Mouse (Mus musculus) liver, postnatal 0 days (tissue): ENCODE results near the gene Olfr1260. TPM values are rescaled to one million over a fixed set of nuclear protein-coding genes. Genes with fewer than 3 reads are reported as not detected.

ENCODE experiments used
- ATAC-seq: fragments of 200-750 bp; cut with Nextera tagmentation; 2 replicates; pipeline ENCODE4 v1.8.0; 2017; ENCODE audit warnings: mild to moderate bottlenecking, moderate library complexity
- DNase-seq: peaks from one replicate; pipeline ENCODE4 v3.0.0-alpha.2; 2016
- H3K27ac ChIP-seq: fragments of 300-500 bp; sonication (generic); 2 replicates; pipeline ENCODE4 v1.5.1; 2014; ENCODE audit warnings: antibody characterized with exemption, moderate library complexity, mild to moderate bottlenecking, low read depth
- H3K27me3 ChIP-seq: fragments of 300-500 bp; sonication (generic); 2 replicates; pipeline ENCODE4 v1.6.1; 2014; ENCODE audit warnings: low read length, control low read depth, mixed read lengths; ENCODE audit not compliant: insufficient read depth
- H3K36me3 ChIP-seq: fragments of 300-500 bp; sonication (generic); replicated peaks from 2 replicates; pipeline ENCODE4 v1.6.1; 2014; ENCODE audit warnings: mild to moderate bottlenecking, control low read depth, low read length, moderate library complexity, mixed read lengths; ENCODE audit not compliant: insufficient read depth
- H3K4me1 ChIP-seq: fragments of 300-500 bp; sonication (generic); 2 replicates; pipeline ENCODE4 v1.6.1; 2014; ENCODE audit warnings: antibody characterized with exemption, mild to moderate bottlenecking, control low read depth; ENCODE audit not compliant: insufficient read depth
- H3K4me2 ChIP-seq: fragments of 300-500 bp; sonication (generic); 2 replicates; pipeline ENCODE4 v1.6.1; 2014; ENCODE audit warnings: low read depth, mild to moderate bottlenecking, low read length, moderate library complexity, mixed read lengths
- H3K4me3 ChIP-seq: fragments of 300-500 bp; sonication (generic); 2 replicates; pipeline ENCODE4 v1.5.1; 2014; ENCODE audit warnings: low read depth, low read length
- H3K9ac ChIP-seq: fragments of 300-500 bp; sonication (generic); replicated peaks from 2 replicates; pipeline ENCODE4 v1.6.1; 2014; ENCODE audit warnings: mild to moderate bottlenecking, moderate library complexity
- H3K9me3 ChIP-seq: fragments of 300-500 bp; sonication (generic); 2 replicates; pipeline ENCODE4 v1.6.1; 2016; ENCODE audit warnings: mild to moderate bottlenecking, control low read depth, low read length, mixed read lengths
- CTCF ChIP-seq: sonication (generic); IDR thresholded peaks from 2 replicates; pipeline ENCODE4 v1.5.1; 2016; ENCODE audit warnings: antibody characterized with exemption, low read depth
- EP300 ChIP-seq: IDR thresholded peaks from 2 replicates; pipeline ENCODE4 v1.6.1; 2016; ENCODE audit warnings: antibody characterized with exemption, low read depth, mild to moderate bottlenecking
- WGBS: fragments of 180-500 bp; shearing (Covaris S2); extraction: QIAGEN DNeasy Blood & Tissue Kit; methylation state at CpG from one replicate; pipeline ENCODE4 v1.1.7; 2014; ENCODE audit not compliant: insufficient replicate concordance; 5-methylcytosine and 5-hydroxymethylcytosine counted together
- polyA plus RNA-seq: library from polyadenylated mRNA; unstranded; fragments of >200 nt; fragmentation: Nextera tagmentation; extraction: Ambion mirVana; gene quantifications from 2 replicates; pipeline ENCODE4 v1.2.1, GENCODE M21; 2015

Olfr1260 gene
- polyA plus RNA-seq = not detected in 2 replicates

DNA sequence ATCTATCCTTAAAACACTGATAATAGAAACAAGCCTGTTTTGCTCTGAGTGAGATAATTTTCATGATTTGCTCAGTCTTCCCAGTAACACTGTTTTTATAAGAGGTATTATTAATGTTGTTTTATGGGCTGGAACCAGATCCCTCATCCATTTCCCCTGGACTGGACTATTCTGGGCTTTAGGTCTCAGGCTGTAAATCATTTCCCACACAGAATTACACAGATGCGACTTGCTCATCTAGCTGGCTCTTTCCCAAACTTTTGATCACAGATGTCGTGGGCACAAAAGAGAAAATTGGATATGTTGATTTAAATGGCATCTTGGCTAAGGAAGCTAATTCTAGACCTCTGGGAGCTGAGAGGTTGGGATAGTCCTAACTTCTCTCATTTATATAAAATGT, at the start of gene Olfr1260:
TSS of gene Olfr1260 (plus strand) at position 157 of the 400 bp plus-strand sequence.
- H3K4me1 ChIP-seq = no peaks in the 10 kb centered on the region
- no peak within 1 kb of the TSS for H3K9ac ChIP-seq
- no peak for TF ChIP-seq EP300
- H3K36me3 ChIP-seq = no peaks in the 10 kb centered on the region
- no peak within 1 kb of the TSS for H3K4me3 ChIP-seq
- no peaks in the 10 kb centered on the region for H3K9me3 ChIP-seq
- H3K27ac ChIP-seq = no peak within 1 kb of the TSS
- H3K27me3 ChIP-seq = no peaks in the 10 kb centered on the region
- no peak within 1 kb of the TSS for H3K4me2 ChIP-seq
- WGBS = 56% methylated on average over 2 of the region's 2 CpGs
- DNase-seq = no peak
- no peak for ATAC-seq

DNA sequence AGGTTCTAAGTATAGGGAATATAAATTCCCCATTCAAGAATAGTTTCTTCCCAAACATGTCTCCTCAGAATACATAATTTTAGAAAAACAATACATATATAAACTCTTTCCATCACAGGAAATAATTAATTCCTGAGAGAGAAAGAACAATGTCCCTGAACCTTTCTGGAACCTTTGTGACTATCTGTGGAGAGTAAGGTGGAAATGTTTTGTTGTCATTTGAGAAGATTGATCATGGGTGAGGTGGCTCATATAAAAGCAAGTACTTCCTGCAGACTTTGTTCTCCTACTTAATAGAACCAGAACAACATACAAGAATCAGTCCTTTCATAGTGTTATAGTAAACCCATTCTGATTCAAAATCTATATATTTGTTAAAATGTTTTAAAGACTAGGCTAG, 47.1 kb upstream of the Olfr1260 start, which contains the start of gene Olfr1258:
TSS of gene Olfr1258 (plus strand) at position 301 of the 400 bp plus-strand sequence.
- H3K36me3 ChIP-seq = no peaks in the 10 kb centered on the region
- H3K4me2 ChIP-seq = no peak within 1 kb of the TSS
- no peaks in the 10 kb centered on the region for H3K4me1 ChIP-seq
- no peaks in the 10 kb centered on the region for H3K9me3 ChIP-seq
- H3K9ac ChIP-seq = no peak within 1 kb of the TSS
- DNase-seq = no peak
- no peak within 1 kb of the TSS for H3K4me3 ChIP-seq
- ATAC-seq = no peak
- TF ChIP-seq CTCF (no peak), EP300 (no peak)
- no peaks in the 10 kb centered on the region for H3K27me3 ChIP-seq
- no peak within 1 kb of the TSS for H3K27ac ChIP-seq

DNA sequence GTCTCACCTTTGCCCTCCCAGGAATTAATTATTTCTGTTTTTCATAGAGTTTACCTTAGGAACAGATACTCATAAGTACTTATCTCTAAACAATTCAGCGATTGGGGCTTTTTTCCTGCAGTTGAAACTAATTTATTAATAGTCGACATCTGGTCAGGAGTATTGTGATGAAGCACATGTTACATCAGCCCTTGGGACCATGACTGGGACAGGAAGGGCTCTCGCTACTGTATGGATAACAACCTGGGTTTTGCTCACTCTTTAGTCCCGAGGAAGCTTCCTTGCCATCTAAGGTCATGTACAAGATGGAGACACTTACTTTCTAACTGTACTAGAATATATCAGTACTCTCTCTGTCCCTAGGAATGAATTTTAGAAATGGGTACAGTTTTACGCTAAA, 25.6 kb upstream of the Olfr1260 start, which contains the start of gene Olfr1259:
TSS of gene Olfr1259 (minus strand) at position 101 of the 400 bp plus-strand sequence.
- Histone ChIP-seq H3K9ac (no peak within 1 kb of the TSS), H3K27ac (no peak within 1 kb of the TSS), H3K4me1 (no peaks in the 10 kb centered on the region), H3K9me3 (no peaks in the 10 kb centered on the region), H3K36me3 (no peaks in the 10 kb centered on the region), H3K4me3 (no peak within 1 kb of the TSS), H3K27me3 (no peaks in the 10 kb centered on the region), H3K4me2 (no peak within 1 kb of the TSS)
- 74% methylated on average over 5 of the region's 5 CpGs for WGBS
- DNase-seq = no peak
- no peak for TF ChIP-seq EP300
- no peak for TF ChIP-seq CTCF
- ATAC-seq = no peak

DNA sequence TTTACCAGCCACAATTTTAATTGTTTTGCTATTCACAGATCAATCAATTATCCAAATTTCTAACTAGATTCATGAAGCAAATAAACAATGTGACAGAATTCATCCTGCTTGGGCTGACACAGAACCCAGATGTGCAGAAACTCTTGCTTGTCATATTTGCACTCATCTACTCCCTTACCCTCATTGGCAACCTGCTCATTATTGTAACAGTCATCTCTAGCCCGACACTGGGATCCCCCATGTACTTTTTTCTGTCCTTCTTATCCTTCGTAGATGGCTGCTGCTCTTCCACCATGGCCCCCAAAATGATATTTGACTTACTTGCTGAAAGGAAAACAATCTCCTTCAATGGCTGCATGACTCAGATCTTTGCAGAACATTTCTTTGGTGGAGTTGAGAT, 3.6 kb downstream of the Olfr1260 start:
- ATAC-seq (no peak), DNase-seq (no peak)
- TF ChIP-seq EP300 = no peak
- TF ChIP-seq CTCF = no peak
- Histone ChIP-seq H3K9me3 (no peaks in the 10 kb centered on the region), H3K4me2 (no peak overlapping the region), H3K27me3 (no peaks in the 10 kb centered on the region), H3K4me3 (no peak overlapping the region), H3K36me3 (no peaks in the 10 kb centered on the region), H3K4me1 (no peaks in the 10 kb centered on the region), H3K9ac (no peak overlapping the region), H3K27ac (no peak overlapping the region)
- 76% methylated on average over 2 of the region's 2 CpGs for WGBS

- Histone ChIP-seq H3K9me3 (no peaks in the 10 kb centered on the region), H3K4me1 (no peaks in the 10 kb centered on the region), H3K36me3 (no peaks in the 10 kb centered on the region), H3K27me3 (no peaks in the 10 kb centered on the region), H3K4me2 (no peak within 1 kb of the TSS), H3K9ac (no peak within 1 kb of the TSS), H3K4me3 (no peak within 1 kb of the TSS), H3K27ac (no peak within 1 kb of the TSS)
- DNase-seq (no peak), ATAC-seq (no peak)
- TF ChIP-seq EP300 (no peak), CTCF (no peak)
These were observed 16.8 kb downstream of the Olfr1260 start, which contains the start of gene Olfr1261 for GRCm38 (mm10) chr2:89990921-89991320. Gene Olfr1261 (plus strand): TSS chr2:89991221.

DNA sequence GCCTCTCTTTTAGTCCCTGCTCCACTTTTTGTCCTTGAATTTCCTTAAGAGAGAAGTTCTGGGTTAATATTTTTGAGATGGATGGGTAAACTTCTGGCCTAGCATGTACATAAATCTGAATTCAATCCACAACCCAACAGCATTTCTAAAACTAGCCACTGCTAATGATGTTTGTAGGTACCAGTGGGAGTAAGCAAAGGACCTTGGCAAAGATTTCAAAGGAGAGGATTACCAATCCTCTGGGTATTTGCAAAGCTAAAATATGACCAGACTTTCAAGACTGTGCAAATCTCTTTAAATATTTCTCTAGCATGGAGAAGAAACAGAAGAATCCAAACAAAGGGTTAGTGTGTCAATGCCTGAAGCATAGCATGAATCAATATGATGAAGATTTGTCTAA, 25.7 kb downstream of the Olfr1260 start, which contains the start of gene Olfr1262:
TSS of gene Olfr1262 (plus strand) at position 301 of the 400 bp plus-strand sequence.
- no peak within 1 kb of the TSS for H3K27ac ChIP-seq
- no peaks in the 10 kb centered on the region for H3K9me3 ChIP-seq
- H3K4me2 ChIP-seq = no peak within 1 kb of the TSS
- ATAC-seq = no peak
- H3K9ac ChIP-seq = no peak within 1 kb of the TSS
- no peaks in the 10 kb centered on the region for H3K36me3 ChIP-seq
- no peak for DNase-seq
- TF ChIP-seq EP300 (no peak), CTCF (no peak)
- H3K4me1 ChIP-seq = no peaks in the 10 kb centered on the region
- H3K4me3 ChIP-seq = no peak within 1 kb of the TSS
- no peaks in the 10 kb centered on the region for H3K27me3 ChIP-seq

DNA sequence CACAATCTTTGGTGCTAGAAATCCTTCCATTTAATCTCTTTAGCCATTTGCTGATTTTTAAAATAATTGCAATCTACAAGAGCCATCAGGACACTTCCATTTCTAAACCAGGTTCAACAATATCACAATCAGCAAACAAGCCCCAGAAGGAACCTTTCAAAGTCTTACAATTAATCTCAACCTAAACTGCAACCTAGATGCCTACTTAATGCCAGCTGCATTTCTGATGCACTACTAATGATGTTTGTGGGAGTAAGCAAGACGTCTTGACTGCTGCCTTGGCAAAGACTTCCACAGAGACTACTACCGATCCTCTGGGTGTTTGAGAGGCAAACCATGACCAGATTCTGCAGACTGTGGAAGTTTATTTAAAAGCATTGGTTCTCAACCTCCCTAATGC, 37.7 kb downstream of the Olfr1260 start, which contains the start of gene Olfr1263:
TSS of gene Olfr1263 (plus strand) at position 301 of the 400 bp plus-strand sequence.
- ATAC-seq (no peak), DNase-seq (no peak)
- Histone ChIP-seq H3K4me2 (no peak within 1 kb of the TSS), H3K9ac (no peak within 1 kb of the TSS), H3K4me3 (no peak within 1 kb of the TSS), H3K9me3 (no peaks in the 10 kb centered on the region), H3K27me3 (no peaks in the 10 kb centered on the region), H3K36me3 (no peaks in the 10 kb centered on the region), H3K27ac (no peak within 1 kb of the TSS), H3K4me1 (no peaks in the 10 kb centered on the region)
- TF ChIP-seq EP300 = no peak
- TF ChIP-seq CTCF = no peak
- WGBS = 71% methylated on average over 2 of the region's 2 CpGs
